Mouse (Mus musculus): ENCODE data around the gene Gm3317. TPM values are rescaled to one million over a fixed set of nuclear protein-coding genes. Genes with fewer than 3 reads are reported as not detected.
"Not testable (repeated sequence)": the region's sequence is repeated elsewhere in the genome, so short reads cannot be mapped to it uniquely, and the experiment has no call there.

The Gm3317 gene
- not detected for total RNA-seq (2021)
- long read RNA-seq, experiment 1 = 0 reads
- long read RNA-seq, experiment 2, partial matches to known transcripts = 0 of 1 reads
- long read RNA-seq, experiment 2, other reads (novel, unspliced or antisense) = 1 of 1 reads

- intact Hi-C loops (cut with DNase I; ENCODE audit: low total_unique reads); DNase-seq: not testable (repeated sequence)
Observed at GRCm38 (mm10) chr14:5164235-5164634, at the start of gene Gm3317. Gene Gm3317 (plus strand): TSS chr14:5164535.

GRCm38 (mm10) chr14:5131219-5131618 lies 33.1 kb upstream of the Gm3317 start, which contains the start of gene Gm8279:
Gene Gm8279 (plus strand): TSS chr14:5131519.
- DNase-seq; intact Hi-C loops (cut with DNase I; ENCODE audit: low total_unique reads): not testable (repeated sequence)

- DNase-seq; intact Hi-C loops (cut with DNase I; ENCODE audit: low total_unique reads): not testable (repeated sequence)
Observed at GRCm38 (mm10) chr14:5185493-5185892, 21.2 kb downstream of the Gm3317 start, which contains the start of gene Gm8271. Gene Gm8271 (plus strand): TSS chr14:5185793.

Other genes starting within 250 kb of the Gm3317 start
- gene Gm8297, start 180.6 kb upstream of the Gm3317 start, total RNA-seq (2021) = not detected
- not detected for gene Gm3298, start 148.6 kb upstream of the Gm3317 start, total RNA-seq (2021)
- not detected for gene 4930555G01Rik, start 113.9 kb upstream of the Gm3317 start, total RNA-seq (2021)
- under 1 TPM in 1 of 2 experiments, not detected in 1; 0.18 TPM for gene Gm8281, start 93.5 kb upstream of the Gm3317 start, total RNA-seq (2021)
- not detected for gene Gm8279, start 33.0 kb upstream of the Gm3317 start, total RNA-seq (2021)
- gene Gm8271, start 21.3 kb downstream of the Gm3317 start, total RNA-seq (2021) = not detected
- gene Gm3526, start 96.0 kb downstream of the Gm3317 start, total RNA-seq (2021) = not detected
- gene Gm3542, start 170.4 kb downstream of the Gm3317 start, total RNA-seq (2021) = not detected
- gene Gm3500, start 224.5 kb downstream of the Gm3317 start, total RNA-seq (2021) = under 1 TPM; 0.20 to 0.25 TPM